Mouse (Mus musculus): ENCODE results near the gene H2-T23.

GRCm38 (mm10) chr17:36019519-36019918 is 13.1 kb downstream of the H2-T23 start:
- no peak for TF ChIP-seq GATA1 (IDR thresholded peaks at IDR 0.05; ENCODE audit: borderline replicate concordance, low read length)
- TF ChIP-seq CTCF (IDR thresholded peaks at IDR 0.05; ENCODE audit: low read depth, low read length), result no peak
- TF ChIP-seq TAL1 (conservative IDR thresholded peaks at IDR 0.05; ENCODE audit: low read depth, low read length), result no peak
- no peak for TF ChIP-seq POLR2AphosphoS5 (IDR thresholded peaks at IDR 0.05; ENCODE audit: insufficient replicate concordance, low read depth, low read length)
- no peak for TF ChIP-seq GATA2 (IDR thresholded peaks at IDR 0.05; ENCODE audit: borderline replicate concordance, low read depth, low read length)

Data from G1E (cell line).